Mouse (Mus musculus) gastrocnemius, adult 2 months (tissue): ENCODE measurements around the gene Cd5. TPM values are rescaled to one million over a fixed set of nuclear protein-coding genes. Genes with fewer than 3 reads are reported as not detected.

Source experiments
- DNase-seq: peaks from one replicate; pipeline ENCODE4 v3.0.0; 2022
- H3K27ac ChIP-seq: fragments of 200-600 bp; 2 replicates; pipeline ENCODE4 v1.8.1; 2022; ENCODE audit warnings: mild to moderate bottlenecking
- H3K4me3 ChIP-seq: fragments of 200-600 bp; 2 replicates; pipeline ENCODE4 v1.8.1; 2022; ENCODE audit warnings: mild to moderate bottlenecking, moderate library complexity
- CTCF ChIP-seq: fragments of 200-600 bp; IDR thresholded peaks from 2 replicates; pipeline ENCODE4 v1.8.1; 2022; ENCODE audit warnings: antibody characterized with exemption, mild to moderate bottlenecking, moderate library complexity
- intact Hi-C: fragments of 180-260 bp; cut with DNase I; formaldehyde crosslinking; loops from one replicate; pipeline ENCODE4 v1.15.1; 2025
- total RNA-seq, 2 experiments: library from RNA; stranded (reverse); gene quantifications; 2 replicates each; pipeline ENCODE4 v1.2.3; 2021

Cd5 gene
- total RNA-seq, 2 experiments from 2014 or later = not detected

GRCm38 (mm10) chr19:10733501-10734127 is 5.2 kb downstream of the Cd5 start:
- no peak for TF ChIP-seq CTCF
- peak overlapping the region; percentile 88 for H3K27ac ChIP-seq
- intact Hi-C loops = loop anchor here (1.0 kb wide), 2 partner anchors 24 to 59 kb away; no protein-coding TSS in a partner anchor
- no peak overlapping the region for H3K4me3 ChIP-seq
- peak; percentile 88 for DNase-seq

DNA sequence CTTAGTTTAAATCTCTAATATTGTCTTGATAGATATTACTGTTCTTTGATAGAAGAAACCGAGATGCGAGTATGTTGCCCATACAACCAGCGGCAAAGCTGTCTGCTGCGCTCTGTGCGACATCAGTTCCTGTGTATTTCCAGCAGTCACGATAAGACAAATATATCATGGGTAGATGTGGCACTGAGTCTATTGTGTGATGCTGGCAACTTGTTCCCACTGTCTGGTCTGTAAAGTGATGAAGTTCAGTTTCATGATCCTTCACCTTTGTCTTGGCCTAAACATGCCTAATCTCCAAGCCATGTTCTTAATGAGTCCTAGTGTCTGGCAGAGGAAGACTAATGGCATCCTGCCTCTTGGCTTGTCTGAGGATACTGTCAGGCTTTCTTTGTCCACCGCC is 6.1 kb downstream of the Cd5 start:
- peak overlapping the region; percentile 88 for H3K27ac ChIP-seq
- DNase-seq = no peak
- H3K4me3 ChIP-seq = no peak overlapping the region
- TF ChIP-seq CTCF = no peak
- intact Hi-C loops = loop anchor here (1.0 kb wide), 1 partner anchor 60 kb away; no protein-coding TSS in a partner anchor

- intact Hi-C loops = no loop called here
- H3K4me3 ChIP-seq = no peak overlapping the region
- H3K27ac ChIP-seq = no peak overlapping the region
- DNase-seq = no peak
- TF ChIP-seq CTCF = no peak
These were observed 6.8 kb downstream of the Cd5 start for GRCm38 (mm10) chr19:10731975-10732374.

DNA sequence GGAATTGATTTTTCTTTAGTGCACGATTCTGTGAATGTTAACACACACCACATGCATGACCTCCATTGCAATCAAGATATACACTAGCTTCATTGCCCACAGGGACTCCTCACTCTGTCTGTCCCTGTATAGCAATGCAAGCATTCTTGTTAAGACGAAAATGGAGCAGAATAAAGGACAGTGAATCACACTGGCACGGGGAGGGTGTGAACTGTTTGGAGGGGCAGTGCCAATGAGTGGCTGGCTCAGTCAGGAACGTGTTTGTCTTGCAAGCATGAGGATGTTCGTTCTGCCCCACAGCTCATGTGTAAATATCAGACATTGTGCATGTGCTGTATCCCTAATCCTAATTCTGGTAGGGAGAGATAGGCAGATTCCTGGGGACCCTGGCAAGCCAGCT is 8.3 kb downstream of the Cd5 start:
- H3K27ac ChIP-seq = no peak overlapping the region
- TF ChIP-seq CTCF = no peak
- intact Hi-C loops = no loop called here
- no peak overlapping the region for H3K4me3 ChIP-seq
- no peak for DNase-seq

GRCm38 (mm10) chr19:10729889-10730288 is 8.9 kb downstream of the Cd5 start:
- intact Hi-C loops = no loop called here
- DNase-seq = no peak
- Histone ChIP-seq H3K4me3 (no peak overlapping the region), H3K27ac (no peak overlapping the region)
- TF ChIP-seq CTCF = no peak

GRCm38 (mm10) chr19:10724629-10725363 is 14.0 kb downstream of the Cd5 start:
- no peak overlapping the region for H3K4me3 ChIP-seq
- no peak for TF ChIP-seq CTCF
- no peak overlapping the region for H3K27ac ChIP-seq
- no peak for DNase-seq
- intact Hi-C loops = no loop called here

GRCm38 (mm10) chr19:10723649-10724048 is 15.2 kb downstream of the Cd5 start:
- DNase-seq = no peak
- no peak overlapping the region for H3K4me3 ChIP-seq
- intact Hi-C loops = no loop called here
- no peak overlapping the region for H3K27ac ChIP-seq
- no peak for TF ChIP-seq CTCF

GRCm38 (mm10) chr19:10723084-10723483 is 15.7 kb downstream of the Cd5 start:
- H3K4me3 ChIP-seq = no peak overlapping the region
- TF ChIP-seq CTCF = no peak
- no peak overlapping the region for H3K27ac ChIP-seq
- DNase-seq = no peak
- intact Hi-C loops = no loop called here

DNA sequence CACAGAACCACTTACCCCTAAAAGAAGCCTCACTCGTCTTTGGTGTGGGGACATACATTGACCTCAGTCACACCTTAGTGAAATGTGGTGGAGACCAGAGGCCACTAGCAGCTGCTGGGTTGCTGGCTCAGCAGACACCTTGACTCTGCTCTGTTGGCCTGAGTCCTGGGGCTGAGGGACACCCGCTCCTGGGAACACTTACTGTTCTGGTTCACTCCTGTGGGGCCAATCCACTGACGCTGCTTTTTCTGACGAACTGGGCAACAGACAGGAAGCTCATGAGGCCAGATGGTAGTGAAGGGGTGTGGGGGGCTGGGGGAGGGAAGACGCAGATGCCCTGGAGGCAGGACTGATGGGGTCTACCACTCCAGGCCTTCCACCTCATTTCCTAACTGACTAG is 17.7 kb downstream of the Cd5 start:
- Histone ChIP-seq H3K27ac (peak overlapping the region; percentile 62; the same call in 1 of the 2 replicates), H3K4me3 (no peak overlapping the region)
- intact Hi-C loops = no loop called here
- DNase-seq = no peak
- no peak for TF ChIP-seq CTCF

- Histone ChIP-seq H3K4me3 (peak overlapping the region; percentile 43), H3K27ac (peak overlapping the region; percentile 62)
- no peak for TF ChIP-seq CTCF
- no peak for DNase-seq
- intact Hi-C loops = no loop called here
These were observed 18.3 kb downstream of the Cd5 start for GRCm38 (mm10) chr19:10720524-10720923.

GRCm38 (mm10) chr19:10719751-10720150 is 19.1 kb downstream of the Cd5 start:
- Histone ChIP-seq H3K4me3 (peak overlapping the region; percentile 43), H3K27ac (peak overlapping the region; percentile 62; the same call in 1 of the 2 replicates)
- DNase-seq = no peak
- intact Hi-C loops = no loop called here
- TF ChIP-seq CTCF = no peak

- Histone ChIP-seq H3K4me3 (no peak overlapping the region), H3K27ac (no peak overlapping the region)
- intact Hi-C loops = no loop called here
- DNase-seq = peak; percentile 45
- no peak for TF ChIP-seq CTCF
These were observed 20.5 kb downstream of the Cd5 start for GRCm38 (mm10) chr19:10718251-10718775.

GRCm38 (mm10) chr19:10715476-10715875 is 23.3 kb downstream of the Cd5 start:
- TF ChIP-seq CTCF = no peak
- Histone ChIP-seq H3K4me3 (no peak overlapping the region), H3K27ac (peak overlapping the region; percentile 56)
- intact Hi-C loops = no loop called here
- DNase-seq = no peak
